Mouse (Mus musculus) liver, adult 2 months (tissue): Measurements from ENCODE around the gene Ctbp2.

ENCODE experiments used
- CTCF ChIP-seq: fragments of 200-500 bp; IDR thresholded peaks from 2 replicates; pipeline ENCODE4 v1.5.1; 2011; ENCODE audit warnings: low read depth, low read length, control low read depth
- POLR2A ChIP-seq: fragments of 200-500 bp; IDR thresholded peaks from 2 replicates; pipeline ENCODE4 v1.6.1; 2011; ENCODE audit warnings: low read length, control low read depth; ENCODE audit not compliant: insufficient read depth; ENCODE audit errors: extremely low read depth

- TF ChIP-seq POLR2A, result no peak
- no peak for TF ChIP-seq CTCF
Observed at GRCm38 (mm10) chr7:133089621-133090260, 34.4 kb downstream of the Ctbp2 start.
